Mouse (Mus musculus): Measurements from ENCODE around the gene Uggt2. TPM values are rescaled to one million over a fixed set of nuclear protein-coding genes. Genes with fewer than 3 reads are reported as not detected.

Uggt2 gene
- polyA plus RNA-seq, 1 experiment, result 2.6 TPM

DNA sequence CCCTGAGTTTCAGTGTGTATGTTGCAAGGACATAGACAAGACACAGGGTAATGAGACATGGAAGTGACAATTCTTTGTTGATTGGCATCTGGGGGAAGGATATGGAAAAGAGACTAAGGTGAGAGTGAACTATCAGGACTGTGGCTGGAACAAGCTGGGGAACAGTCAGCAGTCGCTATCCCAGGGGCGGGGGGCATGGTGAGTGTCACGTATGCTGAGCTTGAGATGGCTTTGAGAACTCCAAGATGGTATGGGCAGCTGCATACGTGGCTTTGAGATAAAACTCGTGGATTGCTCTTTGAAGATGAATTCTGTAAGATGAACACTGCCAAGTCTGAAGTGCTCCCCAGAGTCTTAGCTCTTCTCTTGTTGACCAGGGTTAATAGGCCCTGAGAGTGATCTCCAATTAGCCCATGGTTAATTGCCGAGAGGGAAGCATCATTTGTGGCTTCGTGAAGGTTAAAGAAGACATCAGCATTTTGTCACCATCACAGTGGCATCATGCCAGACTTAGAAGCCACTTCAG lies 9.6 kb upstream of the Uggt2 start:
- Histone ChIP-seq H3K27me3 (ENCODE audit: control insufficient read depth, insufficient read depth, insufficient read length) (peaks cover 14% of the 10 kb centered on the region), H3K79me3 (ENCODE audit: low read depth) (no peaks in the 10 kb centered on the region), H3K36me3 (ENCODE audit: control insufficient read depth, insufficient read depth) (no peaks in the 10 kb centered on the region), H3ac (ENCODE audit: control insufficient read depth, insufficient read length, low read depth) (no peak overlapping the region), H3K4me3 (ENCODE audit: insufficient read depth, poor library complexity, severe bottlenecking) (no peak overlapping the region), H3K79me2 (ENCODE audit: control insufficient read depth, insufficient read depth) (no peaks in the 10 kb centered on the region)
- TF ChIP-seq MYOD1 (IDR thresholded peaks at IDR 0.05; ENCODE audit: control insufficient read depth, insufficient read length, low read depth) (no peak), MYOG (IDR thresholded peaks at IDR 0.05; ENCODE audit: control insufficient read depth, extremely low read depth, insufficient read length) (no peak), MAX (IDR thresholded peaks at IDR 0.05) (no peak), FOSL1 (IDR thresholded peaks at IDR 0.05; ENCODE audit: insufficient read depth, low read length, poor library complexity, severe bottlenecking) (no peak), USF1 (IDR thresholded peaks at IDR 0.05; ENCODE audit: low read depth) (no peak), CEBPB (IDR thresholded peaks at IDR 0.05; ENCODE audit: low read depth) (no peak), CTCF (IDR thresholded peaks at IDR 0.05; ENCODE audit: control insufficient read depth, insufficient read depth, insufficient read length) (no peak)

DNA sequence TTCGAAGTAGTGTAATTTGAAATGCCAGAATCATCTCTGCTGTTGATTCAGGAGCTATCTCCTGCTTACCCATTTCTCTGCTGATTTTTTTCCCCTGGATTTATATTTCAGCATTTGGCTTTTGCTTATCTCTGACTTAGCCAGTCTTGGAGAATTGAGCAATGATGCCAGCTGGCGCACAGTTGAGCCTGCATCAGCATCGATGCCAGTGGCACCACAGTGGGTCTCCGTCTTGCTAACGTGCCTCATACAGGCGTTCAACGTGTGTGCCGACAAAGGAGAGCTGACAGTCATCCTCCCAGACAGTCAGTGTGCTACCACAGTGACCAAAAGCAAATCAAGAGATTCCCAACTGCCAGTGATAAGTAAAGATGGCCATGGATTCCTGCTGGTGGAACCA lies 8.4 kb upstream of the Uggt2 start:
- H3K4me3 ChIP-seq (ENCODE audit: insufficient read depth, poor library complexity, severe bottlenecking), result no peak overlapping the region
- H3K79me2 ChIP-seq (ENCODE audit: control insufficient read depth, insufficient read depth), result no peaks in the 10 kb centered on the region
- peaks cover 14% of the 10 kb centered on the region for H3K27me3 ChIP-seq (ENCODE audit: control insufficient read depth, insufficient read depth, insufficient read length)
- no peaks in the 10 kb centered on the region for H3K36me3 ChIP-seq (ENCODE audit: control insufficient read depth, insufficient read depth)
- no peaks in the 10 kb centered on the region for H3K79me3 ChIP-seq (ENCODE audit: low read depth)
- TF ChIP-seq MAX (IDR thresholded peaks at IDR 0.05) (no peak), CEBPB (IDR thresholded peaks at IDR 0.05; ENCODE audit: low read depth) (no peak), MYOD1 (IDR thresholded peaks at IDR 0.05; ENCODE audit: control insufficient read depth, insufficient read length, low read depth) (no peak), USF1 (IDR thresholded peaks at IDR 0.05; ENCODE audit: low read depth) (no peak), CTCF (IDR thresholded peaks at IDR 0.05; ENCODE audit: control insufficient read depth, insufficient read depth, insufficient read length) (no peak), MYOG (IDR thresholded peaks at IDR 0.05; ENCODE audit: control insufficient read depth, extremely low read depth, insufficient read length) (no peak), FOSL1 (IDR thresholded peaks at IDR 0.05; ENCODE audit: insufficient read depth, low read length, poor library complexity, severe bottlenecking) (no peak)
- no peak overlapping the region for H3ac ChIP-seq (ENCODE audit: control insufficient read depth, insufficient read length, low read depth)

DNA sequence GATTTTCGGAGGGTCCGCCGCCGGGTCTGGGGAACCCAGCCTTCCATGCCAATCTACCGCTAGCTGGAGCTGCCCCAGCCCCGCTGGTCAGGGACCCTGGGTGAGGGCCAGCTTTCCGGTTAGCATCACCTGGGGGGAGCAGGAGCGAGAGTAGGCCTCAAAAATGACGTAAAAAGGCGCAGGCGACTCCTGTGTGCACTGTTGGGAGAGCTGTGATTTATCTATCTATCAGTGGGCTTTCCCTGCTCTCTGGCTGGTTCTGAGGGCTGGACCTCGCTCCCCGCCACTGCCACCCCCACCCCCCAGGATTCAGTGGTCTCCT lies 301 bp upstream of the Uggt2 start:
- Histone ChIP-seq H3K27me3 (ENCODE audit: control insufficient read depth, insufficient read depth, insufficient read length) (no peaks in the 10 kb centered on the region), H3K4me3 (ENCODE audit: insufficient read depth, poor library complexity, severe bottlenecking) (peak overlapping the region; percentile 57), H3ac (ENCODE audit: control insufficient read depth, insufficient read length, low read depth) (peak overlapping the region; percentile 83), H3K79me3 (ENCODE audit: low read depth) (peaks cover 5% of the 10 kb centered on the region), H3K79me2 (ENCODE audit: control insufficient read depth, insufficient read depth) (peaks cover 19% of the 10 kb centered on the region), H3K36me3 (ENCODE audit: control insufficient read depth, insufficient read depth) (no peaks in the 10 kb centered on the region)
- TF ChIP-seq MYOG (IDR thresholded peaks at IDR 0.05; ENCODE audit: control insufficient read depth, extremely low read depth, insufficient read length) (no peak), MYOD1 (IDR thresholded peaks at IDR 0.05; ENCODE audit: control insufficient read depth, insufficient read length, low read depth) (no peak), FOSL1 (IDR thresholded peaks at IDR 0.05; ENCODE audit: insufficient read depth, low read length, poor library complexity, severe bottlenecking) (no peak), MAX (IDR thresholded peaks at IDR 0.05) (no peak), CEBPB (IDR thresholded peaks at IDR 0.05; ENCODE audit: low read depth) (no peak), USF1 (IDR thresholded peaks at IDR 0.05; ENCODE audit: low read depth) (no peak), CTCF (IDR thresholded peaks at IDR 0.05; ENCODE audit: control insufficient read depth, insufficient read depth, insufficient read length) (no peak)

DNA sequence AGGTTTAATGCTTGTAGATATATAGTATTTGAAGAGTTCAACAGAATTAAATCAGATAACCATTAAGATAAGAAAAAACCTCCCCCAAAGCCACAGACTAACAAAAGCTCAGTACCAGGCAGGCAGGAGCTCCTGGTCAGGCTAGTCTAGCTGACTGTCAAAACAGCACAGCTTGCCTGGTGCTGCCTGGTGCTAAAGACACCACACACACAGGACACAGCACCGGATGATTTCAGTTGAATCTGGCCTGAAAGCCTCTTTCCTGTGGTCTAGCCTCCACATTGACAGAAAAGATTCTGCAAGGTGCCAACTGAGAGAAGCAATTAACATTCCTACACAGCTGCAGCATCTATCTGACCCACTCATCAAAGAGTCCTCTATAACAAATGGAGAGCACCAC lies 37.4 kb downstream of the Uggt2 start:
- Histone ChIP-seq H3K79me2 (ENCODE audit: control insufficient read depth, insufficient read depth) (no peaks in the 10 kb centered on the region), H3K27me3 (ENCODE audit: control insufficient read depth, insufficient read depth, insufficient read length) (no peaks in the 10 kb centered on the region)

DNA sequence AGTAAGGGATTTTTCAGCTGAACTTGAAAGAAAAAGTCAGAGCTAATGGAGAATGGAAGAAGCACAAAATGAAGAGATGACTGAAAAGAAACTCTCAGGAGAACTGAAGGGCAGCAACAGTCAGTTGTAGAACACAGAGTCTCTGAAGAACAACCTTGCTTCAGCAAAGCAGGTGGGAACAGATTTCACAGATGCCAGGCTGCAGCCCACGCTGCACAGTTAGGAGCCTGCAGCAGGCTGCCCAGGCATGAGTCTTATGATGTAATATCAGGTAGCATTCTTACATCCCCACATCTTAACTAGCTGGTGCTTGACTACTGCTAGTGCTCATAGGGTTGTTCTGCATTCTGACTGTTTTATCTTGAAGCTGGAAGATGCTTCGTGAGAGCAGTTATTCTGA lies 38.5 kb downstream of the Uggt2 start:
- TF ChIP-seq CEBPB (IDR thresholded peaks at IDR 0.05; ENCODE audit: low read depth) (no peak), USF1 (IDR thresholded peaks at IDR 0.05; ENCODE audit: low read depth) (no peak), CTCF (IDR thresholded peaks at IDR 0.05; ENCODE audit: control insufficient read depth, insufficient read depth, insufficient read length) (no peak), MYOG (IDR thresholded peaks at IDR 0.05; ENCODE audit: control insufficient read depth, extremely low read depth, insufficient read length) (no peak), MYOD1 (IDR thresholded peaks at IDR 0.05; ENCODE audit: control insufficient read depth, insufficient read length, low read depth) (no peak), MAX (IDR thresholded peaks at IDR 0.05) (no peak), FOSL1 (IDR thresholded peaks at IDR 0.05; ENCODE audit: insufficient read depth, low read length, poor library complexity, severe bottlenecking) (no peak)
- H3K79me3 ChIP-seq (ENCODE audit: low read depth), result no peaks in the 10 kb centered on the region
- H3ac ChIP-seq (ENCODE audit: control insufficient read depth, insufficient read length, low read depth), result no peak overlapping the region
- no peaks in the 10 kb centered on the region for H3K36me3 ChIP-seq (ENCODE audit: control insufficient read depth, insufficient read depth)
- no peak overlapping the region for H3K4me3 ChIP-seq (ENCODE audit: insufficient read depth, poor library complexity, severe bottlenecking)
- no peaks in the 10 kb centered on the region for H3K79me2 ChIP-seq (ENCODE audit: control insufficient read depth, insufficient read depth)
- H3K27me3 ChIP-seq (ENCODE audit: control insufficient read depth, insufficient read depth, insufficient read length), result no peaks in the 10 kb centered on the region

More for the DNA sequence above, 37.4 kb downstream of the Uggt2 start:
- Histone ChIP-seq H3K4me3 (ENCODE audit: insufficient read depth, poor library complexity, severe bottlenecking) (no peak overlapping the region), H3K36me3 (ENCODE audit: control insufficient read depth, insufficient read depth) (no peaks in the 10 kb centered on the region), H3ac (ENCODE audit: control insufficient read depth, insufficient read length, low read depth) (no peak overlapping the region), H3K79me3 (ENCODE audit: low read depth) (no peaks in the 10 kb centered on the region)
- no peak for TF ChIP-seq MYOG (IDR thresholded peaks at IDR 0.05; ENCODE audit: control insufficient read depth, extremely low read depth, insufficient read length)

DNA sequence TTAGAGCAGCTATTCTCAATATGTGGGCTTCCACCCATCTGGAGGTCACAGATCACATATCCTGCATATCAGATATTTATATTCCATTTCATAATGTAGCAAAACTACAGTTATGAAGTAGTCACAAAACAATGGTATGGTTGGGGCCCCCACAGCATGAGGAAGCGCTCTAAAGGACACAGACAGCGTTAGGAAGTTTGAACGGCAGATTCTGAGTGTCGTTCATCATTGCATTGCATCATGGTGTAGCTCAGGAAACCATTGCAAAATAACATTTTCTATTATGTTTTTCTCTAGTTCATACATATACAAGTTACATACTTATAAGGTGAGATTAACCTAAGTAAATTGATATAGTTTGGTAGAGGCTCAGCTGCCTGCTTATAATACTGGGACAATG lies 42.2 kb downstream of the Uggt2 start:
- H3K27me3 ChIP-seq (ENCODE audit: control insufficient read depth, insufficient read depth, insufficient read length), result no peaks in the 10 kb centered on the region
- no peaks in the 10 kb centered on the region for H3K79me3 ChIP-seq (ENCODE audit: low read depth)
- no peak overlapping the region for H3ac ChIP-seq (ENCODE audit: control insufficient read depth, insufficient read length, low read depth)
- no peak overlapping the region for H3K4me3 ChIP-seq (ENCODE audit: insufficient read depth, poor library complexity, severe bottlenecking)
- peaks cover 4% of the 10 kb centered on the region for H3K36me3 ChIP-seq (ENCODE audit: control insufficient read depth, insufficient read depth)
- no peak for TF ChIP-seq MYOG (IDR thresholded peaks at IDR 0.05; ENCODE audit: control insufficient read depth, extremely low read depth, insufficient read length)
- no peak for TF ChIP-seq MAX (IDR thresholded peaks at IDR 0.05)
- no peak for TF ChIP-seq CTCF (IDR thresholded peaks at IDR 0.05; ENCODE audit: control insufficient read depth, insufficient read depth, insufficient read length)
- TF ChIP-seq FOSL1 (IDR thresholded peaks at IDR 0.05; ENCODE audit: insufficient read depth, low read length, poor library complexity, severe bottlenecking), result no peak
- TF ChIP-seq CEBPB (IDR thresholded peaks at IDR 0.05; ENCODE audit: low read depth), result no peak
- no peak for TF ChIP-seq MYOD1 (IDR thresholded peaks at IDR 0.05; ENCODE audit: control insufficient read depth, insufficient read length, low read depth)
- TF ChIP-seq USF1 (IDR thresholded peaks at IDR 0.05; ENCODE audit: low read depth), result no peak
- H3K79me2 ChIP-seq (ENCODE audit: control insufficient read depth, insufficient read depth), result no peaks in the 10 kb centered on the region
